Mouse (Mus musculus): ENCODE results near the gene Dytn. TPM values are rescaled to one million over a fixed set of nuclear protein-coding genes. Genes with fewer than 3 reads are reported as not detected.

The Dytn gene
- polyA plus RNA-seq, 1 experiment from 2014 or later, result not detected

DNA sequence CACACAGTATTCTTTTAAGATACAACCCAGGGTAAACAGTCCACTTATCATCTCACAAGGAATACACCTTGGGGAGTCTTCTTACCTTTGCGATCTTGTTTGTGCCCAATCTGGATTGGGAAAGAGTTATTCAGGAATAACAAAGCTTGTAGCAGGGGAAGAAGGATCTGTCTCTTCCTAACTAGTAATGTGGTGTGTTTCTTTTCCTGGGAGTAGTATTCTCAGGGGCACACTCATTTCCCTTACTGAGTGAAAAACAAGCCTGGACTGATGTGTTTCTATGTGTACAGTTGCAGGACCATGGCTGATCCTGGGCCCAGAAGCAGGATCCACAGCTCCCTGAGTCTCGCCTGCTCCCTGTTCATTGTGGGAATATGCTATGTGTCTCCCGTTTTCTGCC is 71.1 kb downstream of the Dytn start, which contains the start of gene Gm39653:
TSS of gene Gm39653 (plus strand) at position 301 of the 400 bp plus-strand sequence.
- Histone ChIP-seq H3K27me3 (ENCODE audit: control insufficient read depth, insufficient read depth, low read length) (no peaks in the 10 kb centered on the region; the same call in 1 of the 2 replicates), H3K4me1 (replicated peaks; ENCODE audit: control insufficient read depth, insufficient read depth, low read length) (no peaks in the 10 kb centered on the region), H3K27ac (ENCODE audit: low read depth, low read length) (no peak within 1 kb of the TSS), H3K9ac (ENCODE audit: low read length) (no peak within 1 kb of the TSS), H3K9me3 (ENCODE audit: control insufficient read depth, low read length) (no peaks in the 10 kb centered on the region), H3K4me2 (ENCODE audit: low read depth, low read length, severe bottlenecking) (no peak within 1 kb of the TSS), H3K4me3 (ENCODE audit: low read depth, low read length) (no peak within 1 kb of the TSS), H3K36me3 (ENCODE audit: control insufficient read depth, insufficient read depth, low read length) (no peaks in the 10 kb centered on the region)
- ATAC-seq (replicated peaks; ENCODE audit: low FRiP score) (no peak), DNase-seq (ENCODE audit: low spot score) (no peak)
- WGBS, result 81% methylated on average over 3 of the region's 3 CpGs

DNA sequence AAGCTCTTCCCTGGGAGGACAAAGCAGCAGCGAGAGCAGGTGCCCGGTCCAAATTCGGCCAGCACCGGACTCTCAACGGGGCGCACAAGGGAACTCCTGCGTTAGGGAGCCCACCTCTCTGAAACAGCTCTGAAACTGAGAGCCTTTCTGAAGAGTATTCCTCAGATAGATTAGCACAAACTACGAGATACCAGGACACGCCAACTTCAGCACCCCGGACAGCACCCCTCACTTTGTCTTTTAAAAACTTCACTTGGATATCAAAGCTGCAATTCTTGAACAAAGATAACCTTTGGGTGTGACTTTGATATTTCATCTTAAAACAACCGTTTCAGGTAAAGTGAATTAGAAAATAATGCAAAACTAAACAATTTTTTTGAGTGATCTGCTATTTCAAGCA is 72.1 kb downstream of the Dytn start:
- H3K9ac ChIP-seq (ENCODE audit: low read length), result no peak overlapping the region
- H3K4me3 ChIP-seq (ENCODE audit: low read depth, low read length), result no peak overlapping the region
- ATAC-seq (replicated peaks; ENCODE audit: low FRiP score), result no peak
- no peaks in the 10 kb centered on the region; the same call in 1 of the 2 replicates for H3K27me3 ChIP-seq (ENCODE audit: control insufficient read depth, insufficient read depth, low read length)
- no peaks in the 10 kb centered on the region for H3K36me3 ChIP-seq (ENCODE audit: control insufficient read depth, insufficient read depth, low read length)
- no peaks in the 10 kb centered on the region for H3K4me1 ChIP-seq (replicated peaks; ENCODE audit: control insufficient read depth, insufficient read depth, low read length)
- 2% methylated on average over 11 of the region's 11 CpGs for WGBS
- no peaks in the 10 kb centered on the region for H3K9me3 ChIP-seq (ENCODE audit: control insufficient read depth, low read length)
- H3K4me2 ChIP-seq (ENCODE audit: low read depth, low read length, severe bottlenecking), result peak overlapping the region; percentile 11; the same call in 1 of the 2 replicates
- no peak overlapping the region for H3K27ac ChIP-seq (ENCODE audit: low read depth, low read length)
- peak; percentile 85 for DNase-seq (ENCODE audit: low spot score)

- H3K36me3 ChIP-seq (ENCODE audit: control insufficient read depth, insufficient read depth, low read length), result no peaks in the 10 kb centered on the region
- WGBS, result 90% methylated on average over 4 of the region's 4 CpGs
- H3K4me2 ChIP-seq (ENCODE audit: low read depth, low read length, severe bottlenecking), result no peak overlapping the region
- H3K4me3 ChIP-seq (ENCODE audit: low read depth, low read length), result no peak overlapping the region
- DNase-seq (ENCODE audit: low spot score) (no peak), ATAC-seq (replicated peaks; ENCODE audit: low FRiP score) (no peak)
- H3K9me3 ChIP-seq (ENCODE audit: control insufficient read depth, low read length), result no peaks in the 10 kb centered on the region
- no peak overlapping the region for H3K9ac ChIP-seq (ENCODE audit: low read length)
- H3K4me1 ChIP-seq (replicated peaks; ENCODE audit: control insufficient read depth, insufficient read depth, low read length), result no peaks in the 10 kb centered on the region
- no peak overlapping the region for H3K27ac ChIP-seq (ENCODE audit: low read depth, low read length)
- no peaks in the 10 kb centered on the region; the same call in 1 of the 2 replicates for H3K27me3 ChIP-seq (ENCODE audit: control insufficient read depth, insufficient read depth, low read length)
Observed at GRCm38 (mm10) chr1:63609613-63610012, 77.1 kb downstream of the Dytn start.

DNA sequence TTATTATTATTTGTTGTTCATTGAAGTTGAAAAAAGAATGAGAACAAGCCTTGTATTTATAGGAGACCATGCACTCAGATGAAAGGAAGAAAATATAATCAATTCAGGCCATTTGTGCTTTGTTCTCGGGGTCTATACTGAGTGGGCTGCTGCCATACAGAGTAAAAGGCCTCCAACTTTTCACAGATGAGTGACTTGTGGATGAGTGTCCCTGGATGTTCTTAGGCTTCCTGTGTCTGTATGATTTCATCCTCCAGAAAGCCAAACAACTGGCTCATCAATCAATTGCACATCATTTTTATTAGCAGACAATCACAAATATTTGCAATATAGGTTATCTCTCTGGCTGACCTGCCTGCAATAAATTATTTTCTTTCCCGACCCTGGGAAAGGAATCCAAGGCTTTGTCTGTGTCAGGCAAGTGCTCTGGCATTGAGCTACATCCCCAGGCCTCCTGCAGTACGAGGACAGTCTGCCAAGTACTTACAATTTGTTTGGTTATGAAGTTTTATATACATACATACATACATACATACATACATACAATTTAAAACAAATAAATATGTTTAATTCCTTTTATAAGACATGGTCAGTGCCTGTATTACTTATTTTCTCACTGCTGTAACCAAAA is 82.7 kb downstream of the Dytn start:
- no peak overlapping the region for H3K4me3 ChIP-seq (ENCODE audit: low read depth, low read length)
- no peaks in the 10 kb centered on the region for H3K36me3 ChIP-seq (ENCODE audit: control insufficient read depth, insufficient read depth, low read length)
- no peak for DNase-seq (ENCODE audit: low spot score)
- no peaks in the 10 kb centered on the region for H3K27me3 ChIP-seq (ENCODE audit: control insufficient read depth, insufficient read depth, low read length)
- H3K4me2 ChIP-seq (ENCODE audit: low read depth, low read length, severe bottlenecking), result no peak overlapping the region
- ATAC-seq (replicated peaks; ENCODE audit: low FRiP score), result no peak
- H3K9me3 ChIP-seq (ENCODE audit: control insufficient read depth, low read length), result no peaks in the 10 kb centered on the region
- no peak overlapping the region for H3K9ac ChIP-seq (ENCODE audit: low read length)
- H3K4me1 ChIP-seq (replicated peaks; ENCODE audit: control insufficient read depth, insufficient read depth, low read length), result no peaks in the 10 kb centered on the region
- H3K27ac ChIP-seq (ENCODE audit: low read depth, low read length), result no peak overlapping the region
- 66% methylated on average over 3 of the region's 3 CpGs for WGBS

- WGBS, result 78% methylated on average over 7 of the region's 7 CpGs
- no peak for DNase-seq (ENCODE audit: low spot score)
- Histone ChIP-seq H3K36me3 (ENCODE audit: control insufficient read depth, insufficient read depth, low read length) (no peaks in the 10 kb centered on the region), H3K4me2 (ENCODE audit: low read depth, low read length, severe bottlenecking) (no peak overlapping the region), H3K27me3 (ENCODE audit: control insufficient read depth, insufficient read depth, low read length) (no peaks in the 10 kb centered on the region), H3K9me3 (ENCODE audit: control insufficient read depth, low read length) (no peaks in the 10 kb centered on the region), H3K27ac (ENCODE audit: low read depth, low read length) (no peak overlapping the region), H3K4me3 (ENCODE audit: low read depth, low read length) (no peak overlapping the region), H3K9ac (ENCODE audit: low read length) (no peak overlapping the region), H3K4me1 (replicated peaks; ENCODE audit: control insufficient read depth, insufficient read depth, low read length) (0 out of 2 replicates have a peak, but pooled peaks cover 2% of the 10 kb centered on the region)
- ATAC-seq (replicated peaks; ENCODE audit: low FRiP score), result no peak
Observed at GRCm38 (mm10) chr1:63586869-63587268, 99.9 kb downstream of the Dytn start.

DNA sequence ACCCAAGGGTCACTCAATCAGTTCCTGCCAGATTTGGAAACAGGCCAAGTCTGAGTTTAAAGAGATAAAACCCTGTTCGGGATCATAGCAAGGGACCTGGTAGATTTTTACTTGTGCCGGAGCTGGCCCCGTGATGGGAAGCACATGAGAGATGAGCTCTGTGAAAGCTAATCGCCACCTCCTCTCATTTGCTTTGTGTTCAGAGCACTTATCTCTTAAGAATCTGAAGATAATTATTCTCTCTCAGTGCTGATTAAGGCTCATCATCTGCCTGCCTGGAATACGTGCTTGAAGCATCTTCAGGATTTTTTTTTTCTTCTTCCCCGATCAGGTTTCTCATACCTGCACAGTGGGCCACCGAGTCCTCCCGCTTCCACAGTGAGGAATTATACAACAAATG is 107.6 kb downstream of the Dytn start:
- WGBS, result 83% methylated on average over 8 of the region's 8 CpGs
- Histone ChIP-seq H3K36me3 (ENCODE audit: control insufficient read depth, insufficient read depth, low read length) (no peaks in the 10 kb centered on the region), H3K4me3 (ENCODE audit: low read depth, low read length) (no peak overlapping the region), H3K27me3 (ENCODE audit: control insufficient read depth, insufficient read depth, low read length) (no peaks in the 10 kb centered on the region), H3K9ac (ENCODE audit: low read length) (no peak overlapping the region), H3K9me3 (ENCODE audit: control insufficient read depth, low read length) (no peaks in the 10 kb centered on the region), H3K27ac (ENCODE audit: low read depth, low read length) (no peak overlapping the region), H3K4me2 (ENCODE audit: low read depth, low read length, severe bottlenecking) (no peak overlapping the region), H3K4me1 (replicated peaks; ENCODE audit: control insufficient read depth, insufficient read depth, low read length) (peaks cover 3% of the 10 kb centered on the region)
- DNase-seq (ENCODE audit: low spot score) (no peak), ATAC-seq (replicated peaks; ENCODE audit: low FRiP score) (no peak)

DNA sequence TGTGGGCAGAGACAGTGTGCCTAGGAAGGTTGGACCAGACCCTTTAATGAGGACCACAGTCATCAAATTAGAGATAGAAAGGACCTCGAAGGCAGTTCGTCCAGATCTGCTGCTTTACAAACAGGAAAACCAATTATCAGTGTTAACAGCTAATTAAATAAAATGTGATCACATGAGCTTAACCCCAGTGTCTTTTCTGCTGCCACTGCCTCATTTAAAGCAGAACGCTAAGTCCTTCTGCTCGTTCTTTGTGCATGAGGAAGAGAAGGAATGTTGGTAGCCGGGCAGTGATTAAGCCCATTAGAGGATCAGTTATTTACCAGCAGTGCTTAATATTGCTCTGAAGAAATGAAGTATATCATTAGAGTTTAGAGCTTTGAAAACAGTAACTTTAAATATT is 109.9 kb downstream of the Dytn start:
- WGBS, result 10% methylated on average over 5 of the region's 5 CpGs

GRCm38 (mm10) chr1:63573864-63574611 is 112.7 kb downstream of the Dytn start:
- ATAC-seq (replicated peaks; ENCODE audit: low FRiP score), result no peak
- no peak overlapping the region for H3K4me3 ChIP-seq (ENCODE audit: low read depth, low read length)
- H3K27me3 ChIP-seq (ENCODE audit: control insufficient read depth, insufficient read depth, low read length), result no peaks in the 10 kb centered on the region
- no peak overlapping the region for H3K9ac ChIP-seq (ENCODE audit: low read length)
- H3K27ac ChIP-seq (ENCODE audit: low read depth, low read length), result peak overlapping the region; percentile 19; the same call in 1 of the 2 replicates
- H3K4me2 ChIP-seq (ENCODE audit: low read depth, low read length, severe bottlenecking), result no peak overlapping the region
- no peak for DNase-seq (ENCODE audit: low spot score)
- whole genome bisulfite sequencing, result 57% methylated on average over 12 of the region's 12 CpGs
- no peaks in the 10 kb centered on the region for H3K9me3 ChIP-seq (ENCODE audit: control insufficient read depth, low read length)
- H3K36me3 ChIP-seq (ENCODE audit: control insufficient read depth, insufficient read depth, low read length), result no peaks in the 10 kb centered on the region
- H3K4me1 ChIP-seq (replicated peaks; ENCODE audit: control insufficient read depth, insufficient read depth, low read length), result peaks cover 14% of the 10 kb centered on the region

More for the DNA sequence above, 109.9 kb downstream of the Dytn start:
- ATAC-seq (replicated peaks; ENCODE audit: low FRiP score) (peak; percentile 66), DNase-seq (ENCODE audit: low spot score) (no peak)
- Histone ChIP-seq H3K9ac (ENCODE audit: low read length) (no peak overlapping the region), H3K4me3 (ENCODE audit: low read depth, low read length) (no peak overlapping the region), H3K27me3 (ENCODE audit: control insufficient read depth, insufficient read depth, low read length) (no peaks in the 10 kb centered on the region), H3K36me3 (ENCODE audit: control insufficient read depth, insufficient read depth, low read length) (no peaks in the 10 kb centered on the region), H3K9me3 (ENCODE audit: control insufficient read depth, low read length) (no peaks in the 10 kb centered on the region), H3K4me1 (replicated peaks; ENCODE audit: control insufficient read depth, insufficient read depth, low read length) (peaks cover 14% of the 10 kb centered on the region), H3K27ac (ENCODE audit: low read depth, low read length) (no peak overlapping the region), H3K4me2 (ENCODE audit: low read depth, low read length, severe bottlenecking) (no peak overlapping the region)

All from forebrain, embryonic 11.5 days (tissue).